Mouse (Mus musculus): Measurements from ENCODE around the gene Ak5. TPM values are rescaled to one million over a fixed set of nuclear protein-coding genes. Genes with fewer than 3 reads are reported as not detected.

Gene Ak5
- polyA plus RNA-seq, 1 experiment: 9.7 TPM

GRCm38 (mm10) chr3:152669783-152670182 is 1.6 kb upstream of the Ak5 start:
- Histone ChIP-seq H3K27me3 (ENCODE audit: control insufficient read depth, insufficient read depth, low read length) (no peaks in the 10 kb centered on the region), H3K27ac (ENCODE audit: insufficient read depth, low read length) (no peak overlapping the region), H3K4me1 (ENCODE audit: control insufficient read depth, insufficient read depth, low read length) (peaks cover 3% of the 10 kb centered on the region; the same call in 1 of the 2 replicates), H3K4me3 (replicated peaks; ENCODE audit: insufficient read depth, low read depth, low read length) (no peak overlapping the region)
- 81% methylated on average over 3 of the region's 3 CpGs for WGBS
- DNase-seq: no peak
- TF ChIP-seq CTCF (IDR thresholded peaks at IDR 0.05; ENCODE audit: borderline replicate concordance, insufficient read depth, low read depth, low read length) (no peak), POLR2A (IDR thresholded peaks at IDR 0.05; ENCODE audit: borderline replicate concordance, insufficient read depth, low read length) (no peak)

GRCm38 (mm10) chr3:152668793-152669192 is 633 bp upstream of the Ak5 start:
- no peak for DNase-seq
- TF ChIP-seq POLR2A (IDR thresholded peaks at IDR 0.05; ENCODE audit: borderline replicate concordance, insufficient read depth, low read length) (no peak), CTCF (IDR thresholded peaks at IDR 0.05; ENCODE audit: borderline replicate concordance, insufficient read depth, low read depth, low read length) (no peak)
- Histone ChIP-seq H3K27ac (ENCODE audit: insufficient read depth, low read length) (no peak overlapping the region), H3K27me3 (ENCODE audit: control insufficient read depth, insufficient read depth, low read length) (no peaks in the 10 kb centered on the region), H3K4me3 (replicated peaks; ENCODE audit: insufficient read depth, low read depth, low read length) (no peak overlapping the region), H3K4me1 (ENCODE audit: control insufficient read depth, insufficient read depth, low read length) (peaks cover 3% of the 10 kb centered on the region; the same call in 1 of the 2 replicates)
- WGBS: 88% methylated on average over 2 of the region's 2 CpGs

GRCm38 (mm10) chr3:152667356-152668211 is 576 bp downstream of the Ak5 start:
- Histone ChIP-seq H3K4me3 (replicated peaks; ENCODE audit: insufficient read depth, low read depth, low read length) (peak overlapping the region; percentile 8), H3K27me3 (ENCODE audit: control insufficient read depth, insufficient read depth, low read length) (no peaks in the 10 kb centered on the region), H3K4me1 (ENCODE audit: control insufficient read depth, insufficient read depth, low read length) (peaks cover 3% of the 10 kb centered on the region; the same call in 1 of the 2 replicates), H3K27ac (ENCODE audit: insufficient read depth, low read length) (no peak overlapping the region)
- TF ChIP-seq CTCF (IDR thresholded peaks at IDR 0.05; ENCODE audit: borderline replicate concordance, insufficient read depth, low read depth, low read length) (no peak), POLR2A (IDR thresholded peaks at IDR 0.05; ENCODE audit: borderline replicate concordance, insufficient read depth, low read length) (no peak)
- WGBS: under 1% methylated on average over 76 of the region's 82 CpGs
- DNase-seq: peak in 1 of 2 experiments; percentile 10

GRCm38 (mm10) chr3:152666991-152667355 is 1.2 kb downstream of the Ak5 start:
- TF ChIP-seq CTCF (IDR thresholded peaks at IDR 0.05; ENCODE audit: borderline replicate concordance, insufficient read depth, low read depth, low read length) (no peak), POLR2A (IDR thresholded peaks at IDR 0.05; ENCODE audit: borderline replicate concordance, insufficient read depth, low read length) (no peak)
- Histone ChIP-seq H3K27ac (ENCODE audit: insufficient read depth, low read length) (no peak overlapping the region), H3K4me1 (ENCODE audit: control insufficient read depth, insufficient read depth, low read length) (peaks cover 3% of the 10 kb centered on the region; the same call in 1 of the 2 replicates), H3K4me3 (replicated peaks; ENCODE audit: insufficient read depth, low read depth, low read length) (no peak overlapping the region), H3K27me3 (ENCODE audit: control insufficient read depth, insufficient read depth, low read length) (no peaks in the 10 kb centered on the region)
- under 1% methylated on average over 16 of the region's 16 CpGs for WGBS
- DNase-seq: no peak

GRCm38 (mm10) chr3:152658592-152658991 is 9.6 kb downstream of the Ak5 start:
- 90% methylated on average over 2 of the region's 2 CpGs for WGBS
- Histone ChIP-seq H3K27ac (ENCODE audit: insufficient read depth, low read length) (no peak overlapping the region), H3K4me3 (replicated peaks; ENCODE audit: insufficient read depth, low read depth, low read length) (no peak overlapping the region), H3K27me3 (ENCODE audit: control insufficient read depth, insufficient read depth, low read length) (no peaks in the 10 kb centered on the region), H3K4me1 (ENCODE audit: control insufficient read depth, insufficient read depth, low read length) (no peaks in the 10 kb centered on the region)
- DNase-seq: no peak
- TF ChIP-seq CTCF (IDR thresholded peaks at IDR 0.05; ENCODE audit: borderline replicate concordance, insufficient read depth, low read depth, low read length) (no peak), POLR2A (IDR thresholded peaks at IDR 0.05; ENCODE audit: borderline replicate concordance, insufficient read depth, low read length) (no peak)

GRCm38 (mm10) chr3:152651991-152652390 is 16.2 kb downstream of the Ak5 start:
- H3K4me3 ChIP-seq (replicated peaks; ENCODE audit: insufficient read depth, low read depth, low read length): no peak overlapping the region
- TF ChIP-seq CTCF (IDR thresholded peaks at IDR 0.05; ENCODE audit: borderline replicate concordance, insufficient read depth, low read depth, low read length) (no peak), POLR2A (IDR thresholded peaks at IDR 0.05; ENCODE audit: borderline replicate concordance, insufficient read depth, low read length) (no peak)
- WGBS: 88% methylated on average over 2 of the region's 2 CpGs
- DNase-seq: no peak
- no peaks in the 10 kb centered on the region for H3K27me3 ChIP-seq (ENCODE audit: control insufficient read depth, insufficient read depth, low read length)
- no peak overlapping the region for H3K27ac ChIP-seq (ENCODE audit: insufficient read depth, low read length)
- no peaks in the 10 kb centered on the region for H3K4me1 ChIP-seq (ENCODE audit: control insufficient read depth, insufficient read depth, low read length)

- no peak for TF ChIP-seq CTCF (IDR thresholded peaks at IDR 0.05; ENCODE audit: borderline replicate concordance, insufficient read depth, low read depth, low read length)
- no peak for TF ChIP-seq POLR2A (IDR thresholded peaks at IDR 0.05; ENCODE audit: borderline replicate concordance, insufficient read depth, low read length)
- Histone ChIP-seq H3K4me1 (ENCODE audit: control insufficient read depth, insufficient read depth, low read length) (no peaks in the 10 kb centered on the region), H3K4me3 (replicated peaks; ENCODE audit: insufficient read depth, low read depth, low read length) (no peak overlapping the region), H3K27ac (ENCODE audit: insufficient read depth, low read length) (no peak overlapping the region), H3K27me3 (ENCODE audit: control insufficient read depth, insufficient read depth, low read length) (no peaks in the 10 kb centered on the region)
- 92% methylated on average over 5 of the region's 5 CpGs for WGBS
- no peak for DNase-seq
Measured at GRCm38 (mm10) chr3:152644610-152645009, 23.6 kb downstream of the Ak5 start.
